Mouse (Mus musculus) MEL (cell line): ENCODE measurements around the gene Ppargc1a. TPM values are rescaled to one million over a fixed set of nuclear protein-coding genes. Genes with fewer than 3 reads are reported as not detected.

Experiments used
- DNase-seq: peaks from one replicate; pipeline ENCODE4 v3.0.0; 2011; ENCODE audit warnings: low read depth, low spot score
- H3K27ac ChIP-seq: 2 replicates; pipeline ENCODE4 v1.5.1; 2012; ENCODE audit warnings: low read depth, mild to moderate bottlenecking, control low read depth, low read length, moderate library complexity; ENCODE audit not compliant: control insufficient read depth
- H3K27me3 ChIP-seq, 2 experiments: fragments of 150-350 bp in 1 of 2; sonication (generic) in 1 of 2; 2 replicates each; pipeline ENCODE4 v1.6.1; 2012; ENCODE audit warnings: low read length in 2 of 2, mild to moderate bottlenecking in 2 of 2, improper control_type of control experiment in 1 of 2, moderate library complexity in 1 of 2; ENCODE audit not compliant: insufficient read depth in 2 of 2, control insufficient read depth in 1 of 2
- H3K36me3 ChIP-seq, 2 experiments: 2 replicates each; pipeline ENCODE4 v1.6.1; 2012 to 2014; ENCODE audit warnings: low read length in 2 of 2, improper control_type of control experiment in 1 of 2, inconsistent platforms in 1 of 2, mild to moderate bottlenecking in 1 of 2; ENCODE audit not compliant: insufficient read depth in 2 of 2, control insufficient read depth in 1 of 2
- H3K4me1 ChIP-seq, 2 experiments: fragments of 150-350 bp in 1 of 2; sonication (generic) in 1 of 2; 2 replicates each; pipeline ENCODE4 v1.6.1; 2012; ENCODE audit warnings: low read length in 2 of 2, improper control_type of control experiment in 1 of 2, mild to moderate bottlenecking in 1 of 2; ENCODE audit not compliant: insufficient read depth in 2 of 2, control insufficient read depth in 1 of 2
- H3K4me3 ChIP-seq, 2 experiments: fragments of 150-350 bp in 1 of 2; sonication (generic) in 1 of 2; 2 replicates each; pipeline ENCODE4 v1.5.1; 2012; ENCODE audit warnings: low read depth in 2 of 2, low read length in 2 of 2, mild to moderate bottlenecking in 2 of 2, moderate library complexity in 2 of 2, control low read depth in 1 of 2, improper control_type of control experiment in 1 of 2; ENCODE audit not compliant: control insufficient read depth in 1 of 2, insufficient read depth in 1 of 2
- H3K79me2 ChIP-seq: 2 replicates; pipeline ENCODE4 v1.6.1; 2012; ENCODE audit warnings: mild to moderate bottlenecking, low read length, moderate library complexity; ENCODE audit not compliant: control insufficient read depth, poor library complexity, insufficient read depth
- H3K9ac ChIP-seq: 2 replicates; pipeline ENCODE4 v1.6.1; 2012; ENCODE audit warnings: low read depth, mild to moderate bottlenecking, control low read depth, low read length, moderate library complexity; ENCODE audit not compliant: control insufficient read depth, poor library complexity, severe bottlenecking
- H3K9me3 ChIP-seq: fragments of 150-350 bp; sonication (generic); replicated peaks from 2 replicates; pipeline ENCODE4 v1.6.1; 2012; ENCODE audit warnings: mild to moderate bottlenecking, low read length, improper control_type of control experiment, moderate library complexity; ENCODE audit not compliant: insufficient read depth
- BHLHE40 ChIP-seq: IDR thresholded peaks from 2 replicates; pipeline ENCODE4 v1.6.1; 2012; ENCODE audit warnings: low read depth, mild to moderate bottlenecking, inconsistent platforms, low read length, improper control_type of control experiment, borderline replicate concordance
- CTCF ChIP-seq, 3 experiments: IDR thresholded peaks in 2 of 3; conservative IDR thresholded peaks in 1 of 3; 2 replicates each; pipeline ENCODE4 v1.5.1; 2011 to 2012; ENCODE audit warnings: low read length in 3 of 3, low read depth in 2 of 3, mild to moderate bottlenecking in 2 of 3, improper control_type of control experiment in 1 of 3, inconsistent platforms in 1 of 3, mixed read lengths in 1 of 3, moderate library complexity in 1 of 3; ENCODE audit not compliant: control insufficient read depth in 1 of 3, insufficient read depth in 1 of 3, poor library complexity in 1 of 3, severe bottlenecking in 1 of 3
- GATA1 ChIP-seq: IDR thresholded peaks from 2 replicates; pipeline ENCODE4 v1.6.1; 2011; ENCODE audit warnings: low read depth, low read length, improper control_type of control experiment
- HCFC1 ChIP-seq: IDR thresholded peaks from 2 replicates; pipeline ENCODE4 v1.6.1; 2012; ENCODE audit warnings: low read depth, mild to moderate bottlenecking, inconsistent platforms, low read length, improper control_type of control experiment, moderate library complexity
- JUND ChIP-seq: IDR thresholded peaks from 2 replicates; pipeline ENCODE4 v1.6.1; 2011; ENCODE audit warnings: low read depth, mild to moderate bottlenecking, improper control_type of control experiment, low read length
- POLR2AphosphoS5 ChIP-seq: IDR thresholded peaks from 2 replicates; pipeline ENCODE4 v1.6.1; 2012; ENCODE audit warnings: low read depth, borderline replicate concordance, mild to moderate bottlenecking, inconsistent platforms, low read length, moderate library complexity, mixed read lengths
- RCOR1 ChIP-seq: IDR thresholded peaks from 2 replicates; pipeline ENCODE4 v1.6.1; 2012; ENCODE audit warnings: low read depth, mild to moderate bottlenecking, inconsistent platforms, low read length, improper control_type of control experiment
- TBP ChIP-seq: IDR thresholded peaks from 2 replicates; pipeline ENCODE4 v1.8.0; 2011; ENCODE audit warnings: low read depth, low read length, improper control_type of control experiment
- USF2 ChIP-seq, 2 experiments: IDR thresholded peaks; 2 replicates each; pipeline ENCODE4 v1.6.1; 2011 to 2012; ENCODE audit warnings: improper control_type of control experiment in 2 of 2, low read length in 2 of 2, borderline replicate concordance in 1 of 2, inconsistent platforms in 1 of 2, low read depth in 1 of 2, mild to moderate bottlenecking in 1 of 2; ENCODE audit not compliant: insufficient read depth in 1 of 2
- polyA plus RNA-seq, 2 experiments: library from polyadenylated mRNA; stranded (reverse) in 1 of 2; unstranded in 1 of 2; fragments of >175 nt in 1 of 2; fragments of >200 nt in 1 of 2; gene quantifications; 2 replicates each; pipeline versions ENCODE4 v1.2.1 to v1.2.4; 2012; ENCODE audit warnings: low replicate concordance in 2 of 2, low read depth in 1 of 2; ENCODE audit not compliant: insufficient read length in 2 of 2, insufficient read depth in 1 of 2, missing spikeins in 1 of 2
- total RNA-seq: library from RNA; depleted of rRNA; stranded (reverse); fragments of 300-350 nt; gene quantifications from 2 replicates; pipeline ENCODE4 v1.2.3, GENCODE M21; 2012

Ppargc1a gene
- total and polyA plus RNA-seq, 3 experiments, result 0.04 to 0.06 TPM; not detected in 1

DNA sequence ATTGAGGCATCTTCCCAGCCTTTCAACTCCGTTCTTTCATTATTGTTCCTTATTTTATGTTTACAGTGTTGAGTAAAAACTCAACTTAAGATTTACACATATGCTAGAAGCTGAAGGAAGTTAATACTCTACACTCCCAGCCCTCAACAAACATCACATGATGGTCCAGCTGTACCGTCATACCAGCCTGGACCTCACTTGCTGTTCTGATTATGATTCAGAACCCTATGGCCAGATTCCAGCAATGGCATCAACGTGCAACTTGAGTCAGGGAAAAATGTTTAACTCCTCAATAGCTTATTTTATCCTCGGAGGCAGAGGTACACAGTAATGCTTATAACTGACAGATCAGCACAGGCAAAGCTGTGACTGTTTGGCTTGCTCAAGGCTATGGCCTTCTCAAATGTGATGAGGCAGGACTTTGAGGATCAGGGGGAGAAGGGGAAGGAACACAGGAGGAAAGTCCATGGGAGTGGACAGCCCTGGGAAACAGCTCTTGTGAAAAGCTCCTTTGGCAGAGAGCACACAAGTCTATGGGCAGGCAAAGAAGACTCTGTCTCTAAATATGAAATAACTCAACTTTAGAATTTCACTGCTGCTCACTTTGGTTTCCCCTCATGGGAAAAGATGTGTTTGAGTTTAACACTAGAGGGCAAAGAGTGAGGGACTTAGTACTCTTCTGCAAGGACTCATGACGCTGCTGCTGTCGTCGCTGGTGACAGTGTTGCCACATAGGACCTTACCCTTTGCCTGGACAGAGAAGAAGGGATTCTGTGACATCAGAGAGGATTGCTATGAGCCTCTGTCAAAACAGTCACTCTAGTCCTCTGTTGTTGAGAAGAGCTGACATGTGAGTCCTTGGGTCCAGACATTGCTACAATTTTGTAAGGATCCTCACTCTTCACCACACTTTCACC is 22.1 kb downstream of the Ppargc1a start:
- Histone ChIP-seq H3K9ac (no peak overlapping the region), H3K4me1 (no peaks in the 10 kb centered on the region), H3K27me3 (peaks cover 0 to 2% of the 10 kb centered on the region in 2 experiments; a peak in 2 of 4 replicates), H3K27ac (no peak overlapping the region), H3K36me3 (no peaks in the 10 kb centered on the region), H3K4me3 (no peak overlapping the region), H3K9me3 (no peaks in the 10 kb centered on the region), H3K79me2 (no peaks in the 10 kb centered on the region)
- no peak for DNase-seq
- no peak for TF ChIP-seq POLR2AphosphoS5
- TF ChIP-seq TBP, result no peak
- TF ChIP-seq GATA1, result no peak
- no peak for TF ChIP-seq CTCF (IDR thresholded peaks at IDR 0.05 in 2 of 3, conservative IDR thresholded peaks at IDR 0.05 in 1 of 3; ENCODE audit: control insufficient read depth in 1 of 3, insufficient read depth in 1 of 3, low read depth in 2 of 3, low read length in 3 of 3, poor library complexity in 1 of 3, severe bottlenecking in 1 of 3)

GRCm38 (mm10) chr5:51544141-51544735 is 23.3 kb downstream of the Ppargc1a start:
- Histone ChIP-seq H3K79me2 (no peaks in the 10 kb centered on the region), H3K27ac (no peak overlapping the region), H3K9me3 (no peaks in the 10 kb centered on the region), H3K4me1 (no peaks in the 10 kb centered on the region), H3K9ac (no peak overlapping the region), H3K27me3 (no peaks in the 10 kb centered on the region), H3K36me3 (no peaks in the 10 kb centered on the region), H3K4me3 (no peak overlapping the region)
- DNase-seq, result no peak
- TF ChIP-seq RCOR1 (no peak), JUND (no peak), CTCF (IDR thresholded peaks at IDR 0.05 in 2 of 3, conservative IDR thresholded peaks at IDR 0.05 in 1 of 3; ENCODE audit: control insufficient read depth in 1 of 3, insufficient read depth in 1 of 3, low read depth in 2 of 3, low read length in 3 of 3, poor library complexity in 1 of 3, severe bottlenecking in 1 of 3) (no peak), USF2 (IDR thresholded peaks at IDR 0.05; ENCODE audit: borderline replicate concordance in 1 of 2, insufficient read depth in 1 of 2, low read depth in 1 of 2, low read length in 2 of 2) (no peak), BHLHE40 (no peak)

DNA sequence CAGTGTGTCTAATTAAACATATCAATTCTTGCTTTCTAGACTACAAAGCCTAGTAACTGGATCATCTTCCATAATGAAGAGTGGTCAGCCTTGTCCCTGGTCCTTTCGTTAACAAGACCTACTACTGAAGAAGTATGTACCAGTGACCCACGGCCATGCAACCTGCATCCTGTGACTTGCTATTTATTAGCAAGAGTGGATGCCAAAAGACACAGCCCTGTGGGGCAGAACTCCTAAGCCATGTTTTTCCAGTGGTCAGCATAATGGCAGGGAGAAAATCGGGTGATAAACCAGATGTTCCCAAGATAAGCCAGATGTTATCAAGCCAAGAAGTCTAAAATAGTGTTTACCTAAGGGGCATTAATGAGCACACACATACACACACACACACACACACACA is 26.0 kb downstream of the Ppargc1a start:
- no peak for TF ChIP-seq HCFC1
- TF ChIP-seq, all 39 proteins: peak for 0
- Histone ChIP-seq H3K9me3 (no peaks in the 10 kb centered on the region), H3K27ac (no peak overlapping the region), H3K9ac (no peak overlapping the region), H3K4me1 (no peaks in the 10 kb centered on the region), H3K4me3 (no peak overlapping the region), H3K79me2 (no peaks in the 10 kb centered on the region), H3K36me3 (no peaks in the 10 kb centered on the region), H3K27me3 (no peaks in the 10 kb centered on the region)
- no peak for DNase-seq
